Mouse (Mus musculus): ENCODE data around the gene Tmem164.

DNA sequence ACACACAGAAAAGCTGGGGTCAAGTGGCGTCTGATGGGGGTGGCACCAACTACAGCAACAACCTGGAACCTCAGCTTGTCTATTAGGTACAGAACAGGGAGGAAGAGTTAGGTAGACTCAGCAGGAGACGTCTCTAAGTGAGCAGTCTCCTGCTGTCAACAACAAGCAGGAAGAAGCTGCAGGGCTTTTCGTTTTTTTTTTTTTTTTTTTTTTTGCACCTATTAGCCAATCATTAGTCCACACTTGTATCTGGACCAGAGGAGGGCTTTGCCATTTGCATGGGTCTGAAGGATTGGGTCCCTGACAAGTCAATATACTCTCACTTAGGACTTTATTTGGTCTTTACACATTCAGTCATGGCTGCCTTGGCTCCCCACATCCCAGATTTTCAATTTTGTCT, 4.0 kb upstream of the Tmem164 start:
- TF ChIP-seq CTCF (conservative IDR thresholded peaks at IDR 0.05; ENCODE audit: insufficient read depth, insufficient read length, low read depth, low read length), result no peak
- TF ChIP-seq POLR2A (IDR thresholded peaks at IDR 0.05; ENCODE audit: low read depth, low read length), result no peak

Data from kidney, adult 2 months (tissue).